Mouse (Mus musculus): Measurements from ENCODE around the gene Srgap1. TPM values are rescaled to one million over a fixed set of nuclear protein-coding genes. Genes with fewer than 3 reads are reported as not detected.

Srgap1 gene
- polyA plus RNA-seq, 1 experiment from 2014 or later, result 10.2 TPM

- no peaks in the 10 kb centered on the region for H3K9me3 ChIP-seq (replicated peaks; ENCODE audit: low read length)
- H3K4me2 ChIP-seq (ENCODE audit: low read length), result no peak overlapping the region
- WGBS, result 68% methylated on average over 10 of the region's 10 CpGs
- no peak overlapping the region for H3K27ac ChIP-seq
- no peak for DNase-seq (ENCODE audit: low spot score)
- ATAC-seq (replicated peaks; ENCODE audit: low FRiP score, low read depth), result no peak
- H3K9ac ChIP-seq (ENCODE audit: low read depth, low read length), result no peak overlapping the region
- H3K36me3 ChIP-seq (ENCODE audit: insufficient read depth, low read length), result 0 out of 2 replicates have a peak, but pooled peaks cover 3% of the 10 kb centered on the region
- TF ChIP-seq CTCF (IDR thresholded peaks at IDR 0.05; ENCODE audit: low read depth), result no peak
- H3K4me3 ChIP-seq (replicated peaks; ENCODE audit: low read depth, low read length), result no peak overlapping the region
- H3K27me3 ChIP-seq (ENCODE audit: insufficient read depth, low read length), result no peaks in the 10 kb centered on the region
- H3K4me1 ChIP-seq (replicated peaks; ENCODE audit: insufficient read depth, low read length), result no peaks in the 10 kb centered on the region
Measured at GRCm38 (mm10) chr10:121859803-121860571, 187.1 kb downstream of the Srgap1 start.

- no peak for TF ChIP-seq CTCF (IDR thresholded peaks at IDR 0.05; ENCODE audit: low read depth)
- H3K9ac ChIP-seq (ENCODE audit: low read depth, low read length), result no peak overlapping the region
- H3K36me3 ChIP-seq (ENCODE audit: insufficient read depth, low read length), result 0 out of 2 replicates have a peak, but pooled peaks cover 3% of the 10 kb centered on the region
- no peak overlapping the region for H3K4me2 ChIP-seq (ENCODE audit: low read length)
- no peak overlapping the region for H3K4me3 ChIP-seq (replicated peaks; ENCODE audit: low read depth, low read length)
- ATAC-seq (replicated peaks; ENCODE audit: low FRiP score, low read depth) (no peak), DNase-seq (ENCODE audit: low spot score) (no peak)
- no peak overlapping the region for H3K27ac ChIP-seq
- H3K9me3 ChIP-seq (replicated peaks; ENCODE audit: low read length), result no peaks in the 10 kb centered on the region
- 71% methylated on average over 2 of the region's 2 CpGs for WGBS
- no peaks in the 10 kb centered on the region for H3K27me3 ChIP-seq (ENCODE audit: insufficient read depth, low read length)
- no peaks in the 10 kb centered on the region for H3K4me1 ChIP-seq (replicated peaks; ENCODE audit: insufficient read depth, low read length)
Measured at GRCm38 (mm10) chr10:121858911-121859310, 188.2 kb downstream of the Srgap1 start.

- Histone ChIP-seq H3K36me3 (ENCODE audit: insufficient read depth, low read length) (0 out of 2 replicates have a peak, but pooled peaks cover 3% of the 10 kb centered on the region), H3K9me3 (replicated peaks; ENCODE audit: low read length) (no peaks in the 10 kb centered on the region), H3K4me3 (replicated peaks; ENCODE audit: low read depth, low read length) (no peak overlapping the region), H3K9ac (ENCODE audit: low read depth, low read length) (no peak overlapping the region), H3K27ac (no peak overlapping the region), H3K27me3 (ENCODE audit: insufficient read depth, low read length) (no peaks in the 10 kb centered on the region), H3K4me2 (ENCODE audit: low read length) (no peak overlapping the region), H3K4me1 (replicated peaks; ENCODE audit: insufficient read depth, low read length) (no peaks in the 10 kb centered on the region)
- no peak for DNase-seq (ENCODE audit: low spot score)
- no peak for TF ChIP-seq CTCF (IDR thresholded peaks at IDR 0.05; ENCODE audit: low read depth)
- WGBS, result 78% methylated on average over 1 of the region's 1 CpGs
- ATAC-seq (replicated peaks; ENCODE audit: low FRiP score, low read depth), result no peak
Measured at GRCm38 (mm10) chr10:121858086-121858485, 189.0 kb downstream of the Srgap1 start.

GRCm38 (mm10) chr10:121855863-121856446 is 191.2 kb downstream of the Srgap1 start:
- Histone ChIP-seq H3K4me3 (replicated peaks; ENCODE audit: low read depth, low read length) (no peak overlapping the region), H3K27me3 (ENCODE audit: insufficient read depth, low read length) (no peaks in the 10 kb centered on the region), H3K27ac (no peak overlapping the region), H3K9me3 (replicated peaks; ENCODE audit: low read length) (no peaks in the 10 kb centered on the region), H3K9ac (ENCODE audit: low read depth, low read length) (no peak overlapping the region), H3K36me3 (ENCODE audit: insufficient read depth, low read length) (0 out of 2 replicates have a peak, but pooled peaks cover 3% of the 10 kb centered on the region), H3K4me1 (replicated peaks; ENCODE audit: insufficient read depth, low read length) (no peaks in the 10 kb centered on the region), H3K4me2 (ENCODE audit: low read length) (no peak overlapping the region)
- DNase-seq (ENCODE audit: low spot score) (no peak), ATAC-seq (replicated peaks; ENCODE audit: low FRiP score, low read depth) (no peak)
- 91% methylated on average over 7 of the region's 7 CpGs for WGBS
- peak; percentile 53; the same call in 1 of the 2 replicates for TF ChIP-seq CTCF (IDR thresholded peaks at IDR 0.05; ENCODE audit: low read depth)

GRCm38 (mm10) chr10:121853385-121853808 is 193.7 kb downstream of the Srgap1 start:
- H3K27me3 ChIP-seq (ENCODE audit: insufficient read depth, low read length), result no peaks in the 10 kb centered on the region
- 0 out of 2 replicates have a peak, but pooled peaks cover 3% of the 10 kb centered on the region for H3K36me3 ChIP-seq (ENCODE audit: insufficient read depth, low read length)
- no peak overlapping the region for H3K9ac ChIP-seq (ENCODE audit: low read depth, low read length)
- peak; percentile 58 for ATAC-seq (replicated peaks; ENCODE audit: low FRiP score, low read depth)
- 43% methylated on average over 14 of the region's 14 CpGs for WGBS
- DNase-seq (ENCODE audit: low spot score), result peak; percentile 50
- H3K4me3 ChIP-seq (replicated peaks; ENCODE audit: low read depth, low read length), result no peak overlapping the region
- H3K4me2 ChIP-seq (ENCODE audit: low read length), result 0 out of 2 replicates have a peak overlapping the region, but pooled peaks have one; percentile 10
- H3K4me1 ChIP-seq (replicated peaks; ENCODE audit: insufficient read depth, low read length), result no peaks in the 10 kb centered on the region
- no peaks in the 10 kb centered on the region for H3K9me3 ChIP-seq (replicated peaks; ENCODE audit: low read length)
- no peak overlapping the region for H3K27ac ChIP-seq
- no peak for TF ChIP-seq CTCF (IDR thresholded peaks at IDR 0.05; ENCODE audit: low read depth)

- ATAC-seq (replicated peaks; ENCODE audit: low FRiP score, low read depth) (no peak), DNase-seq (ENCODE audit: low spot score) (no peak)
- Histone ChIP-seq H3K36me3 (ENCODE audit: insufficient read depth, low read length) (no peaks in the 10 kb centered on the region), H3K4me2 (ENCODE audit: low read length) (no peak overlapping the region), H3K4me3 (replicated peaks; ENCODE audit: low read depth, low read length) (no peak overlapping the region), H3K27ac (no peak overlapping the region), H3K4me1 (replicated peaks; ENCODE audit: insufficient read depth, low read length) (no peaks in the 10 kb centered on the region), H3K9me3 (replicated peaks; ENCODE audit: low read length) (no peaks in the 10 kb centered on the region), H3K9ac (ENCODE audit: low read depth, low read length) (no peak overlapping the region), H3K27me3 (ENCODE audit: insufficient read depth, low read length) (no peaks in the 10 kb centered on the region)
- TF ChIP-seq CTCF (IDR thresholded peaks at IDR 0.05; ENCODE audit: low read depth), result no peak
- 67% methylated on average over 2 of the region's 2 CpGs for WGBS
Measured at GRCm38 (mm10) chr10:121849496-121849895, 197.6 kb downstream of the Srgap1 start.
